Mouse (Mus musculus) cerebellum, postnatal 36 days (tissue): ENCODE results near the gene Utp3.
"Not testable (repeated sequence)": the region's sequence is repeated elsewhere in the genome, so short reads cannot be mapped to it uniquely, and the experiment has no call there.

Source experiments
- DNase-seq, 2 experiments: peaks; one replicate each; pipeline ENCODE4 v3.0.0; 2021 to 2022; ENCODE audit warnings: mixed read lengths in 2 of 2

Gene Utp3

GRCm38 (mm10) chr5:88554086-88554886 is at the start of gene Utp3:
Gene Utp3, plus strand, starts transcription at chr5:88554462.
- DNase-seq = peak; percentile 97 to 100

- no peak for DNase-seq
Measured at GRCm38 (mm10) chr5:88508555-88508954, 45.7 kb upstream of the Utp3 start.

- DNase-seq = no peak
Measured at GRCm38 (mm10) chr5:88508990-88509389, 45.3 kb upstream of the Utp3 start.

DNA sequence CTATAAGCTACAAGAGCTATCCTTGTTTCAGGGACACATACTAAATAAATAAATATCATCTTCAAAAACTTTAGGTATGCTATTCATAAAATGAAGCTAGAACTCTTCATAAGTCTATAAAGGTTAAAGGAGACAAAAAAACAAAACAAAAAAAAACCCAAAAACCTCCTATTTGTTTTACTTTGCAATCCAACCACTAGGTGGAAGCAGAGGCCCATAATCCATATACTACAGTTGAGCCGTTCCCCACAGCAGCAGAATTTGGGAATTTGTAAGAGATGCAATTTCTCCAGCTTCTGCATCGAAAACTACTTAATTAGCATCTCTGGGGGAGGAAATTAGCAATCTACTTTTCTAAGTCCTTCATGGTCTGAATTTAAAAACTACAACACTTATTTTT is 35.0 kb upstream of the Utp3 start:
- DNase-seq = peak in 1 of 2 experiments; percentile 29

DNA sequence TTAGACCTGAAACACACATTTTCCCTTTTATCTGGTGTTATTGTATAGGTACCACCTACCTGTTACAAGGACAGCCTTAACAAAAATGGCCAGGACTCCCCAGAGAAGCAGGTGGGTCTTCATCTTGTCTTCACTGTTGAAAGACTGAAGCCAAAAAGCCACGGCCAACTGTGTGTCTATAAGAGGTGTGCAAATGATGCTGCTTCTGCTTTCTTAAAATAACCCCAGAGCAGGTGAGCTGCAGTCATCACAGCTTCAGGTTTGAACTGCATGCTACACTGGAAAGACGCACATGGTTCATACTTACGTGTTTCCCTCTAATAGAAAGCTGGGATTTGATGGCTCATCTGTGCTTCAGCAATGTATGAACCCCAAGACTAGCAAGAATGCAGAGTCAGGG is 26.6 kb upstream of the Utp3 start, which contains the start of gene Jchain:
Gene Jchain, minus strand, starts transcription at position 235 of the 400 bp plus-strand sequence.
- no peak for DNase-seq

GRCm38 (mm10) chr5:88530908-88531307 is 23.4 kb upstream of the Utp3 start:
- no peak for DNase-seq

GRCm38 (mm10) chr5:88534697-88535096 is 19.6 kb upstream of the Utp3 start:
- no peak for DNase-seq

GRCm38 (mm10) chr5:88540845-88541244 is 13.4 kb upstream of the Utp3 start:
- DNase-seq = no peak

GRCm38 (mm10) chr5:88542651-88543282 is 11.5 kb upstream of the Utp3 start:
- peak; percentile 26 to 51 for DNase-seq

DNA sequence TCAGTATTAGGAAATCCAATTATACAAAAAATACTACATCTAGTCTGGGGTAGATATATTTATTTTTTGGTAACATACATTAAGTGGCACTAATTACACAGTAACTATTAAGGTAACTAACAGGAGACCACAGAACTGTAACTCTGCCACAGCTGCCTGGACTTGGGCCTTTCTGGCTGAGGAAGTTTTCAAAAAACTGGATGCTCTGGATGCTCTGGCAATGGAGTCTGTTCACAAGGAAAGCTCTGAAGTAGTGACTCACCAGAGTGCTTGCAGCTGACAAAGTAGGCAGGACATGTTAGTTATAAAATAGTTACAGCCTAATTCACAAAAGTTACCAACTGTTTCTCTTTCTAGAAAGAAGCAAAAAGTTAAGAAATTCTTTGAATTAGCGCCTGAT is 9.9 kb upstream of the Utp3 start:
- DNase-seq = not testable (repeated sequence)

DNA sequence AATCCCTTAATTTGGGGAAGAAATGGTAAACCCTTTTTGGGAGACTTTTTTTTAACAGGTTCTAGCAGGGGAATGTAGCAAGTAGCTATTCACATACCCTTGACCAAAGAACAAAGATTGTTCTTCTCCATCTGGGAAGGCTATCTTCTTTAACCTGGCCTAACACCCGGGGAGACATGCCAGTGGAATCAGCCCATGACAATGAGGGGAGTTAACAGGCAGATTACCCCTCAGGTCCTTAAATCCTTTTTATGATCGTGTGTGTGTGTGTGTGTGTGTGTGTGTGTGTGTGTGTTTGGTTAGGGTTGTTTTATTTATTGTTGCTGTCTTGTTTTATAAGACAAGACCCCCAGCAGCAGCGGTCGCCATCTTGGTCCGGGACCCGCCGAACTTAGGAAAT is 8.7 kb upstream of the Utp3 start:
- DNase-seq = no peak

DNA sequence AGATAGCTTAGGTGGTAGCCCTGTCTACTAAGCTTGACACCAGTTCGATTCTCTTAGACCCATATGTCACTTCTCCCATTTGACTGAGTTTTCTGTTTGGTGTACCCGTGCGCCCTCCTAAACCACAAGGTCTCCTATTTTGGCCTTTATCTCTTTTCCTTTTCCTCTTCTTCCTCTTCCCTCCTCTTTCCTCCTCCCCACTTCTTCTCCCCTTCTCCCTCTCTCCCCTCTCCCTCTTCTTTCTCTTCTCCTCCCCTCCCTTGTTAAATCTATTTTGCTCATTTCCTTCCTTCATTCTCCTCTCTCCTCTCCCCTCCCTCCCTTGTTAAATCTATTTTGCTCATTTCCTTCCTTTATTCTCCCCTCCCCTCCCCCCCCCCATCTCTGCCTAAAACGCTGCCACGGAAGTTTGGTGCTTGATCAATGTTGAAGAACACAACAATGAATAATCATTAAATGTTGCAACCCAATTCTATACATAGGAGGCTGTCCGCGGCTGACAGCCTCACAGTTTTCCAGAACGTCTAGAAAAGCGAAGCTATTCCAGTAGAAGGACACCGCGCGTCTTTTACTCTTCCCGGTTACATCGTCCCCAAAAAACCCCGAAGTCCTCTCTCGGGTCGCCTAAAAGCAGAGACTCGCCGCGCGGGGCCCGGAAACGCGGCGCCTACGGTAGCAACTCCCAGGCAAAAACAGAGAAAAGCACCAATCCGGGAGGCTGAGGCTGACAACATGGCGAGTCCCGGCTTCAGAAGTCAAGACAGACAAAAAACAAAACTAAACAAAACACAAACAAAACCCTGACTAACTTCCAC is 784 bp upstream of the Utp3 start:
- no peak for DNase-seq

GRCm38 (mm10) chr5:88558991-88559390 is 4.7 kb downstream of the Utp3 start:
- DNase-seq = no peak

DNA sequence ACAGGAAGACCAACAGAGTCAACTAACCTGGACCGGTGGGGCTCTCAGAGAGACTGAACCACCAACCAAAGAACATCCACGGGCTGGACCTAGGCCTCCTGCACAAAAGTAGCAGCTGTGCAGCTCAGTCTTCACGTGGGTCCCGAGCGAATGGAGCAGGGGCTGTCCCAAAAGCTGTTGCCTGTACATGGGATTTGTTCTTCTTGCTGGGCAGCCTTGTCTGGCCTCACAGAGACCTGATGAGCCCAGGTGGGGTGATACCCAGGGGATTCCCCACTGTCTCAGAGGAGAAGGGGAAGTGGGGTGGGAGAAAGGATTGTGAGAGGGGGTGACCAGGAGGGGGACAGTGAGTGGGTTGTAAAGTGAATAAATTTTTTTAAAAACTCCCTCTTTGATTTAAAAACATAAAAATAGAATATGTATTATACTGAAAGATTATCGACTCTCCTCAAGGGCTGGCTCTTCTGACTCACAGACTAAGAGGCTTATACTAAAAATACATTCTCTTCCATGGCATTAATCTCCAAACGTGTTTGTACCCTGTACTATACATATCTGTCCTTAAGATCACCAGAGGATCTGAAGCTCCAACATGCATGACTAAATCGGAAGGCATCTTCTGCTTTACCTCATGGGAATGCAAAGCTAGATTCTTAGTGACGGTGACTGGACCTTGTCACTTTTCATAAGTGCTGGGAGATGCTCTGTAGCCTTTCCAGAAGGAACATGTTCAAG is 7.0 kb downstream of the Utp3 start:
- no peak for DNase-seq

DNA sequence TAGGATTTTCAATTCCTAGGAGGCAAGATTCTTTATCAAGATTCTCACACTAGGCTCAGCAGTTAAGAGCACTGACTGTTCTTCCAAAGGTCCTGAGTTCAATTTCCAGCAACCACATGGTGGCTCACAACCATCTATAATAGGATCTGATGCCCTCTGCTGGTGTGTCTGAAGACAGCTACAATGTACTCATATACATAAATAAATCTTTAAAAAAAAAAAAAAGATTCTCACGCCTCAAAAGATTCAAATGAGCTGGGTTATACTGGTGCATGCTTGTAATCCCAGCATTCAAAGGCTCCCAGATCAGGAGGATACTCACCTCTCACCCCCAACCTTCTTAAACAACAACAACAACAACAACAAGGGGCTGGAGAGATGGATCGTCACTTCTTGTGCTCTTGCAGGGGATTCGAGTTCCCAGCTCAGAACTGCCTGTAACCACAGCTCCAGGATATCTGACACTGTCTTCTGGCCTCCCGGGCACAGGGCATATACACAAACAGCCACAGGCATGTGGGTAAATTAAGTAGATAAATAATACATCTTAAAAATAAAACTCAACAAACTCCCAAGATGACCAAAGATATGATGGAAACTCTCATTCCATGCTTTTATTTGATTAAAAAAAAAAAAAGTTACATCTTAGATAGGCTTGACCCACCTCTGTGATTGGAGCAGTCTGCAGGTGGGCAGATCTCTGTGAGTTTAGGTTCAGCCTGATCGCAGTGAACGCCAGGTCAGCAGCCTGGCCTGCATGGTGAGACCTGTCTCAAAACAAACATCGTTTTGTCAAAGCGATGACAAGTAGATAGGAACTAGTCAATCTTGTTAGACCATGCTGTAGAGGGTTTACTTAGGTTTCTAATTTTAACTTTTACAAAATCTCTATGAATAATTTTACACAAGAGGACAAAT is 8.9 kb downstream of the Utp3 start:
- DNase-seq = no peak

GRCm38 (mm10) chr5:88564501-88565147 is 10.4 kb downstream of the Utp3 start, which contains the start of gene Rufy3:
Gene Rufy3, plus strand, starts transcription at chr5:88565040.
- DNase-seq = peak; percentile 55 to 64

DNA sequence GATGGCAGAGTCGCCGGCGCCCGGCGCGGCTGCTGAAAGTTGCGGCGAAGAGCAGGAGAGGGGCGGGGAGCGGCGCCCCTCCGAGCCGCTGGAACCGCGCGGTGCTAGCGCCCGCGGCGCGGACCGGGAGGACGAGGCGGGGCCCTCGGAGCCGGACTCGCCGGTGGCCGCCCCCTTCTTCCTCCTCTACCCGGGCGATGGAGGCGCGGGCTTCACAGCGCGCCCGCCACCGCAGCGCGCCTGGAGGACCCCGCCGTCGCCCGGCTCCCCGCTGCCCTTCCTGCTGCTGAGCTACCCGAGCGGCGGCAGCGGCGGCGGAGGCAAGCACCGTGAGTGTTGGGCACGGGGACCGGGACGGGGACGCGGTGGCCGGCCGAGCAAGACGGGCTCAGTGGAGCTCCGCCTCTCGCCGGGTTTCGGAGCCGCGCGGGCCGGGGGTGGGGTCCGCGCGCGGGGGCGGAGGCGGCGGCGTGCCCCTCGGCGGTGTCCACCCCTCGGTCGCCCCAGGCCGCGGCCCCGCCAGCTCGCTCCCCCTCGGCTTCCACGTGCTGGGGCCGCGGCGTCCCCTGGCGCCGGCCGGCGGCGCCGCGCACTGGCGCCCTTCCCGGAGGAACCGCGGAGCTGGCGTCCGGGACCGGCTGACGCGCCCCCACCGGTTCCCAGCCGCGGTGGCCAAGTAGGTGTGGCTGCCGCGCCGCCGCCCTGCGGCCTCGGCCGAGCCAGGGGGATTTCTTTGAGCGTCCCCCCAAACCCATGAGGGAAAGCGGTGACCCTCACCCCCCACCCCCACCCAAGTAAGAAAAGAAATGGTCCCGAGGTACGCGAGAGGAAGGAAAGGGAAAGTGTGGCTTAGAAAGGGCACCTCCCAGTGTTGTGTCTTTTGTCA is 11.1 kb downstream of the Utp3 start:
- DNase-seq = peak; percentile 64 to 74

DNA sequence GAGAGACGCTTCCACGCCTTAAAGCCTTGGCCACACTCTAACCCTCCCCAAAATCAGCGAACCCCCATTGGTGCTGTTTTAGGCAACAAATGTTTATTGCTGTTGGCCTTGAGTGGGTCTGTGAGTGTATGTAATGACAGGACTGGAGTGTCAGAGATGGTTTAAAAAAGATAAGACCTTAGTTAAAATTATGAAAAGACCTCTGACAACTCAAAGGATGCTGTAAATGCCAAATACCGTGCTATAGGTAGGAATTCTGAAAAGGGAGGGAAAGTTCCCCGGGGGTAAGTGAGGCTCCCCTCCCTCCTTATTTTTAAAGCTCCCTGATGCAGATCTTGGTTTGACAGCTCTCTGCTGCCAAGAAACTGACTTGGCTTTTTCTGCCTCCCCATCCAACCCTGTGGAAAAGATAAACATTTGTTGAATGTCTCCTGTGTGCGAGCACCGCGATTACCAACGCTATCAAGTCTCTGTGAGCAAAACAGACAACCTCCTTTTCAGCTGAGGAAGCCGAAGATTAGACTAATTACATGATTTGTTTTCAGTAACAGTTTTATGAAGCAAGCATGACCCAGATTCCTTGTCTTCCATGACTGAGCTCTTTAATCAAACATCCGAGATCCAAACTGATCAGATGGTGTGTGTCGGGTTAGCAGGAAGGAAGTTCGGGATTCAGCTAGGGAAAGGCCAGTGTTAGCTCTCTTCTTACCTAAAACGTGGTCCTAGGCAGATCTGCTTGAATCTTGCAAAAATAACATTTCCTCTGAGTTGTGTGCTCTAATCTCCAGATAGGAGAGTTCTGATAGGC is 12.0 kb downstream of the Utp3 start:
- no peak for DNase-seq

- DNase-seq = no peak
Measured at GRCm38 (mm10) chr5:88569541-88569940, 15.3 kb downstream of the Utp3 start.
